Mouse (Mus musculus) testis, adult 2 months (tissue): ENCODE data around the gene Serp2. TPM values are rescaled to one million over a fixed set of nuclear protein-coding genes. Genes with fewer than 3 reads are reported as not detected.

Source experiments
- H3K27ac ChIP-seq: fragments of 200-500 bp; 2 replicates; pipeline ENCODE4 v1.5.1; 2012; ENCODE audit warnings: low read depth, low read length; ENCODE audit not compliant: control insufficient read depth, insufficient read depth
- H3K27me3 ChIP-seq: fragments of 200-500 bp; 2 replicates; pipeline ENCODE4 v1.6.1; 2012; ENCODE audit warnings: mild to moderate bottlenecking, low read length, moderate library complexity; ENCODE audit not compliant: control insufficient read depth, insufficient read depth
- H3K36me3 ChIP-seq: fragments of 200-500 bp; 2 replicates; pipeline ENCODE4 v1.6.1; 2012; ENCODE audit warnings: mild to moderate bottlenecking, low read length; ENCODE audit not compliant: control insufficient read depth, insufficient read depth
- H3K4me1 ChIP-seq: fragments of 200-500 bp; 2 replicates; pipeline ENCODE4 v1.6.1; 2012; ENCODE audit warnings: low read length; ENCODE audit not compliant: control insufficient read depth, insufficient read depth
- H3K4me3 ChIP-seq: fragments of 200-500 bp; 2 replicates; pipeline ENCODE4 v1.5.1; 2012; ENCODE audit warnings: low read depth, mild to moderate bottlenecking, low read length, moderate library complexity, mixed read lengths; ENCODE audit not compliant: control insufficient read depth
- CTCF ChIP-seq: fragments of 200-500 bp; IDR thresholded peaks from 2 replicates; pipeline ENCODE4 v1.5.1; 2012; ENCODE audit warnings: low read depth, mild to moderate bottlenecking, inconsistent platforms, low read length, moderate library complexity; ENCODE audit not compliant: control insufficient read depth, insufficient read depth, insufficient replicate concordance
- POLR2A ChIP-seq: fragments of 200-500 bp; IDR thresholded peaks from 2 replicates; pipeline ENCODE4 v1.6.1; 2012; ENCODE audit warnings: low read depth, mild to moderate bottlenecking, inconsistent platforms, low read length, moderate library complexity; ENCODE audit not compliant: control insufficient read depth
- polyA plus RNA-seq: library from polyadenylated mRNA; depleted of rRNA; stranded (reverse); fragments of >200 nt; gene quantifications from 2 replicates; pipeline ENCODE4 v1.2.3, GENCODE M21; 2012; rRNA removed

The Serp2 gene
- 73.8 and 80.3 TPM in 2 replicates for polyA plus RNA-seq

DNA sequence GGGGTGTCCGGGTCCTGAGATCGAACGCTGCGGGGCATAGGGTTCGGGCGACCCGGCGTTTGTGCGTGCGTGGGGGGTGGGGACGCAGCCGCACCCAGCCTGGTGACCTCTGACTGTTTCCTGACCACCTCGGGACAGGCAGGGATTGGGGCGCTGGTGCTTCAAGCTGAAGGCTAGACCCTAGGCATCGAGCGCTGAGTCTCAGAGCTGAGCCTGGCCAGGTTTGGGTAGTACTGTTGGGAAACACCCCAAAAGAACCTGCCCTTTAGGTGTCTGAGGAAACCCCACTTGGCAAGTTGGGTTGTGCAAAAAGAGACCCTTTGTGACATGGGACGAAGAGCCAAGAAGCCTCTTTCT is at the start of gene Serp2:
Gene Serp2, minus strand, starts transcription at position 38 of the 357 bp plus-strand sequence.
- Histone ChIP-seq H3K36me3 (no peaks in the 10 kb centered on the region), H3K27me3 (no peaks in the 10 kb centered on the region), H3K4me1 (peaks cover 13% of the 10 kb centered on the region), H3K4me3 (peak within 1 kb of the TSS; percentile 83), H3K27ac (peak within 1 kb of the TSS; percentile 72)
- TF ChIP-seq CTCF (no peak), POLR2A (no peak)

DNA sequence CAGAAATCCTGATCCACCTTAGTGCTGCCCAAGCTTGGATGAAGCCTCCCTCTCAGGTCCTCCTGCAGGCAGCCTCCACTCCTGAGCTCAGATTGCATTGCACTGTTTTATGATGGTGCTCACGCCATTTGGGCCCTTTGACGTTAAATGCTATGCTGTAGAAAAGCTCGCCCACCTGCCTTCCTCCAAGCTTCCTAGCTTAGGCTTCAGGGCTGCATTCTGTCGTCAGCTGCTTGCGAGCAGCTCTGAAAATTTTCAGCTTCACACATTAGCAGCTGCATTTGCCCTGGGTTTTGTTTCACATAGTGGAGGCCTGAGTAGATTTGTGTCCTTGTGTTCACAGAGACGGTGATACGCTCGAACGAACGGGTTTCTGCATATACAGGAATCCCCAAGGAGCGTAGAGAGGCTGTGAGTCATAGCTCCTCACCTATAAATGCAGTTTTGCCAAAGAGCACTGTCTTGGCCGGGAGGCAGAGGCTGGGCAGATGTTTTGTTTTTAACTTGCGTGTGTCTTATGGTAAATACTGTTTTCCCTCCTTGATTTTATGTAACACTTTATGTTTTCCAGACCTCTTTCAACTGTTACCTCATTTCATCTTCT is 49.3 kb upstream of the Serp2 start:
- no peaks in the 10 kb centered on the region; the same call in 1 of the 2 replicates for H3K4me1 ChIP-seq
- no peak overlapping the region for H3K27ac ChIP-seq
- H3K4me3 ChIP-seq: no peak overlapping the region
- no peak for TF ChIP-seq CTCF
- no peak for TF ChIP-seq POLR2A
- H3K27me3 ChIP-seq: no peaks in the 10 kb centered on the region
- no peaks in the 10 kb centered on the region for H3K36me3 ChIP-seq

DNA sequence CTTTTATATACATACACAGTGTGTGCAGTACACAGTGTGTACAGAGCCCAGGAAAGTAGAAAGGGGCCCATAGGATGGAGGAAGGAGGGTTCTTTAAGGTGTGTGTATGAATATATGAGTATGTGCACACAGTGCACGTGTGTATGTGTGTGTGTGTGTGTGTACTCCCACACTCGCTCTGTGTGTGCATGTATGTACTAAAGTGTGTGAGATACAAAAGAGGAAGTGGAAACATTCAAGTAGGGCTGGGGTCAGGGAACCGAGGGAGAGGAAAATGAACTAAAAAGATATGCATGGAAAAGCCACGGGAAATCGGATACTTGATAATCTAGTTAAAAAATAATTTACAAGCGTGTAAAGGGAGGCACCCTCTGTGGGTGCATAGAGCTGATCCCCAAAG is 47.3 kb upstream of the Serp2 start:
- H3K27ac ChIP-seq: no peak overlapping the region
- TF ChIP-seq CTCF (no peak), POLR2A (no peak)
- H3K36me3 ChIP-seq: no peaks in the 10 kb centered on the region
- H3K4me1 ChIP-seq: no peaks in the 10 kb centered on the region; the same call in 1 of the 2 replicates
- H3K4me3 ChIP-seq: no peak overlapping the region
- no peaks in the 10 kb centered on the region for H3K27me3 ChIP-seq

DNA sequence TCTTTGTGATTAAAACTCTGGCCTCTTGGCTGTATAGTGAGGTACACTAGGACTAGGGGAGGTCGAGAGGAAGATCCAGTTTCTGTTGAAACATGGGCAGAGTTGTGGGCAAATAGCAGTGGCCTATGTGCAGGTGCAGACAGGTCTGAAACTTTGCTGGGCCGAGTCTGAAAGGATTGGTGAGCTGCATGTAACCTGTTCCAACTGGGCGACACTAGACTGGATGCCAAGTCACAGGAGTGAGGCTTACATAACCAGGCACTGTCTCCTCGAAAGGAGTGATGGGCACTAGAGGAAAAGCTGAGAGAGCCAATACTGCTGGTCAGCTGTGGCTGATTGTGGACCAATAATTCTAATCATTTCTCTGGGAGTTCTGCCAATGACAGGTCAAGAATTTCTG is 45.0 kb upstream of the Serp2 start:
- Histone ChIP-seq H3K4me1 (peaks cover 7% of the 10 kb centered on the region), H3K4me3 (peak overlapping the region; percentile 61), H3K36me3 (no peaks in the 10 kb centered on the region), H3K27ac (no peak overlapping the region), H3K27me3 (no peaks in the 10 kb centered on the region)
- TF ChIP-seq CTCF (no peak), POLR2A (no peak)

DNA sequence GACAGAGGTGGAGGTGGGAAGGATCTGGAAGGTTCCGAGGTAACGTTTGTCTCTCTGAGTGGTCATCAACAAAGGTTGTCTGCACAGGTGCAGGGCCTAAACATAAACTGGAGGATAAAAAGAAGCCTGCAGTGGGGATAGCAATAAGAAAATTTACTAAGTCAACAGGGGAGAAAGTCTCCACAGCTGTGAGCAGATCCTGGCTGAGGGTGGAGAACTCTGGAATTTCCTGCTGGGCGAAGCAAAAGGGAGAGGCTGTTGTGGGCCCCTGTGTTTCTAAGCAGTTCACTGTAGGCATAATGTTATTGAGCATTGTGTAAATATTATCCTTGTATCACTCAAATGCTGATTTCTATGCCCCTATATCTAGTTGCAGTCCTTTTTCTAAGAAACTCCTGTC is 43.7 kb upstream of the Serp2 start:
- Histone ChIP-seq H3K4me1 (peaks cover 7% of the 10 kb centered on the region), H3K36me3 (no peaks in the 10 kb centered on the region), H3K4me3 (no peak overlapping the region), H3K27ac (no peak overlapping the region), H3K27me3 (no peaks in the 10 kb centered on the region)
- TF ChIP-seq CTCF (no peak), POLR2A (no peak)

DNA sequence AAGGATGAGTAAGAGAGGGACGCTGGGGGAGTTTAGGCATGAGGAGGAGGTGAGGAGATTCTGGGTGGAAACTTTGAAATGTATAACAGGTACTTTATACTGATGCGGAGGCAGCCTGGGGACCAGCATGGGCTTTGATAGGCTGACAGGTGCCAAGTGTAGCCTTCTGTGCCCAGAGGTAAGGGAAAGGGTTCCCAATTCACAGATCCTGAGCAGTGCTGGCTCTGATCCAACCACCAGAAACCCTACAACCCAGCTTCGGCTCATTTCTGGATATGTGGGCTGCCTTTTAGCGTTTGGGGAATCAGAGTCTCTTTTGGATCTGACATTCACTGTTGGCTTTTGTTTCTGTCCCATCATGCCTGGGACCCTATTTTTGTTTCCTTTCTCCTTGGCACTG is 43.0 kb upstream of the Serp2 start:
- H3K27ac ChIP-seq: no peak overlapping the region
- peaks cover 9% of the 10 kb centered on the region for H3K4me1 ChIP-seq
- no peaks in the 10 kb centered on the region for H3K27me3 ChIP-seq
- TF ChIP-seq POLR2A: no peak
- no peak for TF ChIP-seq CTCF
- no peaks in the 10 kb centered on the region for H3K36me3 ChIP-seq
- no peak overlapping the region for H3K4me3 ChIP-seq

DNA sequence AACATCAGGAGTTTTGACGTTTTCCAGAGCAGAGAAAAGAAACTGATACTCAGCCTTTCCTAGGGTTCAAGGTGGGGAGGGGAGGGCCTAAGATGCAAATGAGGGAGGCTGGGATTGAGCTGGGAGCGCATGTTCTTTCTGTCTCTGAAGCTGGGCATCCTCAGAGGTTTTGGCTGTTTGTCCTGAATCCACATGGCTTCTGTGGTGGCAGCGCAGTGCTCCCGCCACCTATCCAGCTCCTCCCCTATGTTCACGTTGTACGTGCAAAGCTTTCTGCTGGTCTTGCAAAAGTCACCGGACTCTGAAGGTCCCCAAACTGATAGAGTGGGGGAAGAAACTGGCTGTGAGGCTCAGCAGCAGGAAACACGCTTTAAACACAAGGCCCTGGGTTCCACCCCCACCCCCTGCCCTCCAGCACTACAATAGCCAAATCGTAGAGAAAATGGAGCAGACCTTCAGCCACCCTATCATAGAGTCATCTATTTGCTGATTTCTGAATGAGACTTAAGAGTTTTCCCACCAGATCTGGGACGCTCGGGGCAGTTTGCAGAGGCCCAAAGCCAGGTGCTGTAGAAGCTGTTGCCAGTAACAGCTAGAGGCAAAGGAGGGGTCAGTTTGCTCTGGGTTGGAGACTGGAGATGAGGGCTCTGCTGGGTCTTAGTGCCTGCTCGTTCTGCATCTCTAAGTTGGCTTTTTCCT is 42.0 kb upstream of the Serp2 start:
- Histone ChIP-seq H3K27ac (peak overlapping the region; percentile 77), H3K36me3 (no peaks in the 10 kb centered on the region), H3K27me3 (no peaks in the 10 kb centered on the region), H3K4me3 (no peak overlapping the region; the same call in 1 of the 2 replicates), H3K4me1 (peaks cover 9% of the 10 kb centered on the region)
- 0 out of 2 replicates have a peak, but pooled peaks have one; percentile 11 for TF ChIP-seq POLR2A
- no peak for TF ChIP-seq CTCF
